Mouse (Mus musculus) ES-E14 (cell line): ENCODE measurements around the gene Uba52.

Source experiments
- CHD2 ChIP-seq: IDR thresholded peaks from 2 replicates; pipeline ENCODE4 v1.6.1; 2014; ENCODE audit warnings: mild to moderate bottlenecking, low read depth, low read length, inconsistent platforms
- HCFC1 ChIP-seq: IDR thresholded peaks from 2 replicates; pipeline ENCODE4 v1.6.1; 2012; ENCODE audit warnings: low read length, inconsistent platforms, borderline replicate concordance; ENCODE audit not compliant: insufficient read depth
- MAFK ChIP-seq: IDR thresholded peaks from 2 replicates; pipeline ENCODE4 v1.6.1; 2014; ENCODE audit warnings: mild to moderate bottlenecking, low read depth, low read length, inconsistent platforms; ENCODE audit not compliant: insufficient read depth
- ZC3H11A ChIP-seq: IDR thresholded peaks from 2 replicates; pipeline ENCODE4 v1.6.1; 2012; ENCODE audit warnings: low read depth, mild to moderate bottlenecking, inconsistent platforms, low read length, borderline replicate concordance

DNA sequence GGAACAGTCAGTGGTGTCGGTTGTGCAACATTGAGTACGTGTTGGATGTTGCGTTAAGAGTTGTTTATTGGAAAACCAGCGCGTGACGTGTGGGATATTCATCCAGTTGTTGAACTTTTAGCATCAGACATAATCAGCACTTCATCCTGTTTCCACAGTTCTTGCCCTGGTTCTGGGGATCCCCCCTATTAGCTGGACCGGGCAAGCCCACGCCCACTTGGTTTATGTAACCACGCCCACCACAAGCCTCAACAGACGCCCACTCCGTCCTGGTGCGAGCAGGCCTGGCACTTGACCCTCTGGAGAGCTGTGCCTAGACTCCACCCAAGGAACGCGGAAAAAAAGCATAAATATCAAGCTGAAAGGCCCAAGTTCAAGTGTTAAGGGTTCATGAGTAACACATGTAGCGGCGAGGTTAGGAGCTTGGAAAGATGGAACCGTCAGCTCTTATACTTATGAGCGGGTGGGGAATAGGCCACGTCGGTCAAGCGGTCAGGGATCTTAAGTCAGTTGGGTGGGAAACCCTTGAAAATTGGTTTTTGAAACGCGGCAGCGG is 27.5 kb upstream of the Uba52 start:
- no peak for TF ChIP-seq CHD2
- no peak for TF ChIP-seq HCFC1
- TF ChIP-seq MAFK = 0 out of 2 replicates have a peak, but pooled peaks have one; percentile 2
- no peak for TF ChIP-seq ZC3H11A
